Mouse (Mus musculus) MEL (cell line): Measurements from ENCODE around the gene Dctn1. TPM values are rescaled to one million over a fixed set of nuclear protein-coding genes. Genes with fewer than 3 reads are reported as not detected.

Source experiments
- DNase-seq: peaks from one replicate; pipeline ENCODE4 v3.0.0; 2011; ENCODE audit warnings: low read depth, low spot score
- H3K27ac ChIP-seq: 2 replicates; pipeline ENCODE4 v1.5.1; 2012; ENCODE audit warnings: low read depth, mild to moderate bottlenecking, control low read depth, low read length, moderate library complexity; ENCODE audit not compliant: control insufficient read depth
- H3K27me3 ChIP-seq, 2 experiments: fragments of 150-350 bp in 1 of 2; sonication (generic) in 1 of 2; 2 replicates each; pipeline ENCODE4 v1.6.1; 2012; ENCODE audit warnings: low read length in 2 of 2, mild to moderate bottlenecking in 2 of 2, improper control_type of control experiment in 1 of 2, moderate library complexity in 1 of 2; ENCODE audit not compliant: insufficient read depth in 2 of 2, control insufficient read depth in 1 of 2
- H3K36me3 ChIP-seq, 2 experiments: 2 replicates each; pipeline ENCODE4 v1.6.1; 2012 to 2014; ENCODE audit warnings: low read length in 2 of 2, improper control_type of control experiment in 1 of 2, inconsistent platforms in 1 of 2, mild to moderate bottlenecking in 1 of 2; ENCODE audit not compliant: insufficient read depth in 2 of 2, control insufficient read depth in 1 of 2
- H3K4me1 ChIP-seq, 2 experiments: fragments of 150-350 bp in 1 of 2; sonication (generic) in 1 of 2; 2 replicates each; pipeline ENCODE4 v1.6.1; 2012; ENCODE audit warnings: low read length in 2 of 2, improper control_type of control experiment in 1 of 2, mild to moderate bottlenecking in 1 of 2; ENCODE audit not compliant: insufficient read depth in 2 of 2, control insufficient read depth in 1 of 2
- H3K4me3 ChIP-seq, 2 experiments: fragments of 150-350 bp in 1 of 2; sonication (generic) in 1 of 2; 2 replicates each; pipeline ENCODE4 v1.5.1; 2012; ENCODE audit warnings: low read depth in 2 of 2, low read length in 2 of 2, mild to moderate bottlenecking in 2 of 2, moderate library complexity in 2 of 2, control low read depth in 1 of 2, improper control_type of control experiment in 1 of 2; ENCODE audit not compliant: control insufficient read depth in 1 of 2, insufficient read depth in 1 of 2
- H3K79me2 ChIP-seq: 2 replicates; pipeline ENCODE4 v1.6.1; 2012; ENCODE audit warnings: mild to moderate bottlenecking, low read length, moderate library complexity; ENCODE audit not compliant: control insufficient read depth, poor library complexity, insufficient read depth
- H3K9ac ChIP-seq: 2 replicates; pipeline ENCODE4 v1.6.1; 2012; ENCODE audit warnings: low read depth, mild to moderate bottlenecking, control low read depth, low read length, moderate library complexity; ENCODE audit not compliant: control insufficient read depth, poor library complexity, severe bottlenecking
- H3K9me3 ChIP-seq: fragments of 150-350 bp; sonication (generic); replicated peaks from 2 replicates; pipeline ENCODE4 v1.6.1; 2012; ENCODE audit warnings: mild to moderate bottlenecking, low read length, improper control_type of control experiment, moderate library complexity; ENCODE audit not compliant: insufficient read depth
- CHD1 ChIP-seq: IDR thresholded peaks from 2 replicates; pipeline ENCODE4 v1.6.1; 2012; ENCODE audit warnings: low read depth, mild to moderate bottlenecking, inconsistent platforms, low read length, improper control_type of control experiment
- CHD2 ChIP-seq: IDR thresholded peaks from 2 replicates; pipeline ENCODE4 v1.6.1; 2011; ENCODE audit warnings: low read length, improper control_type of control experiment
- CTCF ChIP-seq, 3 experiments: IDR thresholded peaks in 2 of 3; conservative IDR thresholded peaks in 1 of 3; 2 replicates each; pipeline ENCODE4 v1.5.1; 2011 to 2012; ENCODE audit warnings: low read length in 3 of 3, low read depth in 2 of 3, mild to moderate bottlenecking in 2 of 3, improper control_type of control experiment in 1 of 3, inconsistent platforms in 1 of 3, mixed read lengths in 1 of 3, moderate library complexity in 1 of 3; ENCODE audit not compliant: control insufficient read depth in 1 of 3, insufficient read depth in 1 of 3, poor library complexity in 1 of 3, severe bottlenecking in 1 of 3
- E2F4 ChIP-seq: IDR thresholded peaks from 2 replicates; pipeline ENCODE4 v1.6.1; 2011; ENCODE audit warnings: low read depth, low read length, improper control_type of control experiment, borderline replicate concordance
- ELF1 ChIP-seq: IDR thresholded peaks from 2 replicates; pipeline ENCODE4 v1.6.1; 2014; ENCODE audit warnings: low read depth, mild to moderate bottlenecking, inconsistent platforms, low read length, improper control_type of control experiment, moderate library complexity
- ETS1 ChIP-seq: IDR thresholded peaks from 2 replicates; pipeline ENCODE4 v1.6.1; 2012; ENCODE audit warnings: low read depth, mild to moderate bottlenecking, inconsistent platforms, low read length, improper control_type of control experiment, moderate library complexity
- GABPA ChIP-seq: IDR thresholded peaks from 2 replicates; pipeline ENCODE4 v1.6.1; 2012; ENCODE audit warnings: low read depth, mild to moderate bottlenecking, inconsistent platforms, low read length, improper control_type of control experiment, moderate library complexity
- GATA1 ChIP-seq: IDR thresholded peaks from 2 replicates; pipeline ENCODE4 v1.6.1; 2011; ENCODE audit warnings: low read depth, low read length, improper control_type of control experiment
- HCFC1 ChIP-seq: IDR thresholded peaks from 2 replicates; pipeline ENCODE4 v1.6.1; 2012; ENCODE audit warnings: low read depth, mild to moderate bottlenecking, inconsistent platforms, low read length, improper control_type of control experiment, moderate library complexity
- JUND ChIP-seq: IDR thresholded peaks from 2 replicates; pipeline ENCODE4 v1.6.1; 2011; ENCODE audit warnings: low read depth, mild to moderate bottlenecking, improper control_type of control experiment, low read length
- KAT2A ChIP-seq: conservative IDR thresholded peaks from 2 replicates; pipeline ENCODE4 v1.6.1; 2012; ENCODE audit warnings: low read depth, low read length, improper control_type of control experiment, inconsistent platforms
- MAFK ChIP-seq: IDR thresholded peaks from 2 replicates; pipeline ENCODE4 v1.6.1; 2011; ENCODE audit warnings: low read depth, mild to moderate bottlenecking, low read length, improper control_type of control experiment, borderline replicate concordance
- MAZ ChIP-seq: IDR thresholded peaks from 2 replicates; pipeline ENCODE4 v1.6.1; 2012; ENCODE audit warnings: low read depth, mild to moderate bottlenecking, inconsistent platforms, low read length, improper control_type of control experiment
- MEF2A ChIP-seq: IDR thresholded peaks from 2 replicates; pipeline ENCODE4 v1.6.1; 2014; ENCODE audit warnings: low read depth, mild to moderate bottlenecking, inconsistent platforms, low read length, improper control_type of control experiment; ENCODE audit not compliant: poor library complexity, insufficient replicate concordance, severe bottlenecking; ENCODE audit errors: extremely low read depth
- MXI1 ChIP-seq: IDR thresholded peaks from 2 replicates; pipeline ENCODE4 v1.6.1; 2011; ENCODE audit warnings: mild to moderate bottlenecking, low read depth, low read length, improper control_type of control experiment
- MYB ChIP-seq: IDR thresholded peaks from 2 replicates; pipeline ENCODE4 v1.6.1; 2011; ENCODE audit warnings: mild to moderate bottlenecking, low read depth, low read length, improper control_type of control experiment
- MYC ChIP-seq: IDR thresholded peaks from 2 replicates; pipeline ENCODE4 v1.6.1; 2011; ENCODE audit warnings: low read depth, mild to moderate bottlenecking, low read length, improper control_type of control experiment, moderate library complexity
- NELFE ChIP-seq: IDR thresholded peaks from 2 replicates; pipeline ENCODE4 v1.6.1; 2011; ENCODE audit warnings: low read depth, low read length, improper control_type of control experiment
- POLR2A ChIP-seq, 2 experiments: IDR thresholded peaks; 2 replicates each; pipeline ENCODE4 v1.6.1; 2011 to 2012; ENCODE audit warnings: low read length in 2 of 2, mild to moderate bottlenecking in 2 of 2, control low read depth in 1 of 2, improper control_type of control experiment in 1 of 2, low read depth in 1 of 2, moderate library complexity in 1 of 2; ENCODE audit not compliant: control insufficient read depth in 1 of 2, insufficient read depth in 1 of 2, poor library complexity in 1 of 2
- POLR2AphosphoS5 ChIP-seq: IDR thresholded peaks from 2 replicates; pipeline ENCODE4 v1.6.1; 2012; ENCODE audit warnings: low read depth, borderline replicate concordance, mild to moderate bottlenecking, inconsistent platforms, low read length, moderate library complexity, mixed read lengths
- RAD21 ChIP-seq: IDR thresholded peaks from 2 replicates; pipeline ENCODE4 v1.6.1; 2011; ENCODE audit warnings: mild to moderate bottlenecking, low read depth, low read length, improper control_type of control experiment
- RCOR1 ChIP-seq: IDR thresholded peaks from 2 replicates; pipeline ENCODE4 v1.6.1; 2012; ENCODE audit warnings: low read depth, mild to moderate bottlenecking, inconsistent platforms, low read length, improper control_type of control experiment
- SIN3A ChIP-seq: IDR thresholded peaks from 2 replicates; pipeline ENCODE4 v1.6.1; 2012; ENCODE audit warnings: low read length, improper control_type of control experiment, inconsistent platforms
- SMC3 ChIP-seq: IDR thresholded peaks from 2 replicates; pipeline ENCODE4 v1.6.1; 2011; ENCODE audit warnings: low read depth, low read length, improper control_type of control experiment
- TAL1 ChIP-seq: IDR thresholded peaks from 2 replicates; pipeline ENCODE4 v1.6.1; 2012; ENCODE audit warnings: mild to moderate bottlenecking, inconsistent platforms, low read length, moderate library complexity, mixed read lengths
- TBP ChIP-seq: IDR thresholded peaks from 2 replicates; pipeline ENCODE4 v1.8.0; 2011; ENCODE audit warnings: low read depth, low read length, improper control_type of control experiment
- TCF12 ChIP-seq: IDR thresholded peaks from 2 replicates; pipeline ENCODE4 v1.6.1; 2014; ENCODE audit warnings: low read depth, mild to moderate bottlenecking, inconsistent platforms, low read length, improper control_type of control experiment, moderate library complexity
- UBTF ChIP-seq: IDR thresholded peaks from 2 replicates; pipeline ENCODE4 v1.6.1; 2012; ENCODE audit warnings: low read depth, mild to moderate bottlenecking, inconsistent platforms, low read length, improper control_type of control experiment, moderate library complexity, borderline replicate concordance; ENCODE audit not compliant: insufficient read depth
- USF1 ChIP-seq: IDR thresholded peaks from 2 replicates; pipeline ENCODE4 v1.6.1; 2014; ENCODE audit warnings: low read depth, mild to moderate bottlenecking, inconsistent platforms, low read length, improper control_type of control experiment, moderate library complexity
- USF2 ChIP-seq, 2 experiments: IDR thresholded peaks; 2 replicates each; pipeline ENCODE4 v1.6.1; 2011 to 2012; ENCODE audit warnings: improper control_type of control experiment in 2 of 2, low read length in 2 of 2, borderline replicate concordance in 1 of 2, inconsistent platforms in 1 of 2, low read depth in 1 of 2, mild to moderate bottlenecking in 1 of 2; ENCODE audit not compliant: insufficient read depth in 1 of 2
- ZC3H11A ChIP-seq: IDR thresholded peaks from 2 replicates; pipeline ENCODE4 v1.6.1; 2012; ENCODE audit warnings: low read depth, mild to moderate bottlenecking, inconsistent platforms, low read length, improper control_type of control experiment
- ZKSCAN1 ChIP-seq: IDR thresholded peaks from 2 replicates; pipeline ENCODE4 v1.6.1; 2012; ENCODE audit warnings: low read depth, mild to moderate bottlenecking, inconsistent platforms, low read length, improper control_type of control experiment, moderate library complexity
- ZNF384 ChIP-seq: IDR thresholded peaks from 2 replicates; pipeline ENCODE4 v1.6.1; 2012; ENCODE audit warnings: low read depth, mild to moderate bottlenecking, inconsistent platforms, low read length, improper control_type of control experiment
- polyA plus RNA-seq, 2 experiments: library from polyadenylated mRNA; stranded (reverse) in 1 of 2; unstranded in 1 of 2; fragments of >175 nt in 1 of 2; fragments of >200 nt in 1 of 2; gene quantifications; 2 replicates each; pipeline versions ENCODE4 v1.2.1 to v1.2.4; 2012; ENCODE audit warnings: low replicate concordance in 2 of 2, low read depth in 1 of 2; ENCODE audit not compliant: insufficient read length in 2 of 2, insufficient read depth in 1 of 2, missing spikeins in 1 of 2
- total RNA-seq: library from RNA; depleted of rRNA; stranded (reverse); fragments of 300-350 nt; gene quantifications from 2 replicates; pipeline ENCODE4 v1.2.3, GENCODE M21; 2012

Dctn1 gene
- total and polyA plus RNA-seq, 3 experiments = 23.3 to 81.9 TPM; not detected in 1

DNA sequence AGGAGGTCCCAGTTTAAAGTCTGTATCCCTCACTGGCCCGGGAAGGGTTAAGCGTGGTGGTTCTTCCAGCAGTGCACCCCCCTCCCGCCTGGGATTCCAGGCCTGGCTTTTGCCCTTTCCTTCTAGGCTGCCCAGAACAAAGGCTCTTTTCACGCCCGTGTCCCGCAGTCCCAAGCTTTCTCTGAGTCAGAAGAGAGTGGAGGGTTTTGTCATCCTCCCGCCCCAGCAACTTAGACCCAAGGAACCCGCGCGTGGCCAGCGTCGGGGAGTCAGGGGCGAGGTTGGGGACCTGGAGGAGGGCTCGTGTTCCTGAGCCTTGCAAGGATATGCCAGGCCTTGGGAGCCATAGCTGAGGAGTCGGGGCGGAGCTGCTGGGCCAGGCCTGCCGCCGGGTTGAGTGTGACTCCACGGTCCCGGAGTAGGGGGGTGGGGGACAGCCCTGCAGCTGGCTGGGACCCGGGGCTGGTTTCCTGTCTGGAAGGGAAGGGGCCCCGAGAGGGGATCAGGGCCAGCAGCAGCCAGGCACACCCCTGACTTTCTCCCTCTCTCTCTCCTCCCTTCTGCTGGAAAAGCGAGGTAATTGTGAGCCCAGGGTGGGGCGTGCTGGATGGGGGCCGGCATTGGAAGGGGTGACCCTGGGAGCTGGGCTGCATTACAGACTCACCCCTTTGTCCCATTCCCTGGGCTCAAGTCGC, 28.7 kb upstream of the Dctn1 start (continued):
- TF ChIP-seq MYB = no peak
- TF ChIP-seq UBTF = 0 out of 2 replicates have a peak, but pooled peaks have one; percentile 57
- TF ChIP-seq USF1 = no peak
- TF ChIP-seq MAZ = 0 out of 2 replicates have a peak, but pooled peaks have one; percentile 42
- no peak for TF ChIP-seq SIN3A
- 0 out of 4 replicates have a peak, but pooled peaks of 1 of the 2 experiments have one; percentile 15 for TF ChIP-seq POLR2A (IDR thresholded peaks at IDR 0.05; ENCODE audit: control insufficient read depth in 1 of 2, insufficient read depth in 1 of 2, low read depth in 1 of 2, low read length in 2 of 2, poor library complexity in 1 of 2)
- TF ChIP-seq TBP = no peak

DNA sequence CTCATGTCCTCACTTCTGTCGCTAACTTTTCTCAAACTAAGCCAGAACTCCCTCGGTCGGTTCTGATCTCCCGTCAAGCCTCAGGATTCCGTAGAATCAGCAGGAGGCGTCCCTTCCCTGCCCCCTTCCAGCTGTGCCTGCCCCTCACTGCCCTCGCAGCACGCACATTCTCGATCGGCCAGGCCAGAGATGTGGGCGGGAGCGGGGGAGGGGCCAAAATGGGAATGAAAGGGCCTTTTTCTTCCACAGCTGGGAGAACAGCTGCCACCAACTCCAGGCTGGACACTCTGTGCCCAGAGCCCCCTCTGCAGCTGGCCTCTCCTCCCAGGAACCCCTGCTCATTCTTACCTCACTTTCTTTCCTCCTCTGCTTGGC, 28.2 kb upstream of the Dctn1 start:
- DNase-seq = peak; percentile 76
- H3K27ac ChIP-seq = peak overlapping the region; percentile 55
- peak overlapping the region; percentile 72 to 91 for H3K4me3 ChIP-seq
- peaks cover 0 to 10% of the 10 kb centered on the region in 2 experiments; a peak in 3 of 4 replicates for H3K4me1 ChIP-seq
- no peaks in the 10 kb centered on the region for H3K9me3 ChIP-seq
- H3K27me3 ChIP-seq = no peaks in the 10 kb centered on the region
- peaks cover 6% of the 10 kb centered on the region; the same call in 1 of the 2 replicates for H3K79me2 ChIP-seq
- no peaks in the 10 kb centered on the region for H3K36me3 ChIP-seq
- peak overlapping the region; percentile 89 for H3K9ac ChIP-seq
- no peak for TF ChIP-seq ZC3H11A
- TF ChIP-seq MYC = no peak
- no peak for TF ChIP-seq CHD1
- no peak for TF ChIP-seq GABPA
- TF ChIP-seq E2F4 = no peak
- no peak for TF ChIP-seq CHD2
- TF ChIP-seq ETS1 = 0 out of 2 replicates have a peak, but pooled peaks have one; percentile 29
- no peak for TF ChIP-seq MEF2A
- peak; percentile 30; the same call in 1 of the 2 replicates for TF ChIP-seq NELFE
- peak; percentile 55; the same call in 1 of the 2 replicates for TF ChIP-seq MAZ
- TF ChIP-seq GATA1 = no peak
- peak; percentile 42; the same call in 1 of the 2 replicates for TF ChIP-seq MXI1
- TF ChIP-seq POLR2A (IDR thresholded peaks at IDR 0.05; ENCODE audit: control insufficient read depth in 1 of 2, insufficient read depth in 1 of 2, low read depth in 1 of 2, low read length in 2 of 2, poor library complexity in 1 of 2) = peak; percentile 3 to 54; a peak in 1 of 4 replicates
- TF ChIP-seq MAFK = no peak
- no peak for TF ChIP-seq ELF1
- TF ChIP-seq SIN3A = peak; percentile 35; the same call in 1 of the 2 replicates
- no peak for TF ChIP-seq ZNF384
- TF ChIP-seq CTCF (IDR thresholded peaks at IDR 0.05 in 2 of 3, conservative IDR thresholded peaks at IDR 0.05 in 1 of 3; ENCODE audit: control insufficient read depth in 1 of 3, insufficient read depth in 1 of 3, low read depth in 2 of 3, low read length in 3 of 3, poor library complexity in 1 of 3, severe bottlenecking in 1 of 3) = no peak
- no peak for TF ChIP-seq USF2 (IDR thresholded peaks at IDR 0.05; ENCODE audit: borderline replicate concordance in 1 of 2, insufficient read depth in 1 of 2, low read depth in 1 of 2, low read length in 2 of 2)
- TF ChIP-seq TAL1 = no peak
- no peak for TF ChIP-seq KAT2A
- TF ChIP-seq JUND = no peak
- no peak for TF ChIP-seq TBP
- no peak; the same call in 1 of the 2 replicates for TF ChIP-seq HCFC1
- TF ChIP-seq TCF12 = 0 out of 2 replicates have a peak, but pooled peaks have one; percentile 8
- TF ChIP-seq POLR2AphosphoS5 = no peak
- no peak for TF ChIP-seq RAD21
- no peak for TF ChIP-seq RCOR1
- TF ChIP-seq SMC3 = no peak
- no peak for TF ChIP-seq ZKSCAN1
- no peak for TF ChIP-seq MYB
